Mouse (Mus musculus): ENCODE data around the gene Lamc3. TPM values are rescaled to one million over a fixed set of nuclear protein-coding genes. Genes with fewer than 3 reads are reported as not detected.

Lamc3 gene
- polyA plus RNA-seq (2015; fragmentation: Nextera tagmentation; extraction: Ambion mirVana) = 1.2 and 1.6 TPM in 2 replicates

GRCm38 (mm10) chr2:31887030-31887429 lies at the start of gene Lamc3:
Lamc3 (plus strand) TSS chr2:31887291.
- no peak for ATAC-seq (ENCODE audit: borderline replicate concordance, extremely low read depth, low FRiP score, low TSS enrichment)
- no peak within 1 kb of the TSS for H3K9ac ChIP-seq
- H3K4me3 ChIP-seq = peak within 1 kb of the TSS; percentile 20
- no peak within 1 kb of the TSS for H3K27ac ChIP-seq
- 7% methylated on average over 26 of the region's 26 CpGs for WGBS
- H3K4me2 ChIP-seq = peak within 1 kb of the TSS; percentile 47
- H3K27me3 ChIP-seq = peaks cover 71% of the 10 kb centered on the region
- no peaks in the 10 kb centered on the region for H3K9me3 ChIP-seq
- no peaks in the 10 kb centered on the region for H3K36me3 ChIP-seq
- no peaks in the 10 kb centered on the region for H3K4me1 ChIP-seq

GRCm38 (mm10) chr2:31838868-31839267 lies 48.2 kb upstream of the Lamc3 start:
- no peak overlapping the region for H3K27ac ChIP-seq
- 57% methylated on average over 1 of the region's 1 CpGs for WGBS
- H3K9me3 ChIP-seq = no peaks in the 10 kb centered on the region
- no peaks in the 10 kb centered on the region for H3K36me3 ChIP-seq
- no peak overlapping the region for H3K4me2 ChIP-seq
- no peaks in the 10 kb centered on the region for H3K4me1 ChIP-seq
- no peak overlapping the region for H3K4me3 ChIP-seq
- H3K27me3 ChIP-seq = peaks cover 43% of the 10 kb centered on the region
- no peak for ATAC-seq (ENCODE audit: borderline replicate concordance, extremely low read depth, low FRiP score, low TSS enrichment)
- no peak overlapping the region for H3K9ac ChIP-seq

DNA sequence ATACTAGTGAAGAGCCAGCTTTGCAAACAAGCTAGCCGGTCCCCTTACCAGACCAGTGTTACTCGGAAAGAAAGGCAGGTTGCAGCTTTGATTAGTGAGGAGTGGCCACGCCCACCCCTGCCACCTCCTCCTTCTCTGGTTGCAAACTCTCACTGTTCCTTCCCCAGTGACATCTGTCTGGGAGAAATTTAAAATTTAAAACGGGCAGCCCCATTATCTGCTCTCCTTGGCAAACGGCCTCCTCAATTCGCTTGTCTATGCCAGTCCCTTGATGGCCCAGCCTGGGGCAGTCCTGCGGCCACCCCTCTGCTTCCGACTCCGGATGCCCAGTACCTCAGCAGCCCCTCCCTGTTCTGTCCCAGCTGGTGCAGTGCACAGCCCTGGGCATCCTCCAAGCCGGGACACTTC lies 42.4 kb upstream of the Lamc3 start:
- WGBS = 6% methylated on average over 10 of the region's 10 CpGs
- ATAC-seq (ENCODE audit: borderline replicate concordance, extremely low read depth, low FRiP score, low TSS enrichment) = no peak
- Histone ChIP-seq H3K4me1 (peaks cover 17% of the 10 kb centered on the region), H3K4me2 (no peak overlapping the region), H3K9ac (no peak overlapping the region), H3K36me3 (no peaks in the 10 kb centered on the region), H3K27me3 (peaks cover 75% of the 10 kb centered on the region), H3K4me3 (no peak overlapping the region), H3K27ac (no peak overlapping the region), H3K9me3 (no peaks in the 10 kb centered on the region)

GRCm38 (mm10) chr2:31845512-31845895 lies 41.6 kb upstream of the Lamc3 start:
- H3K4me3 ChIP-seq = peak overlapping the region; percentile 51
- H3K27ac ChIP-seq = no peak overlapping the region
- H3K27me3 ChIP-seq = peaks cover 70% of the 10 kb centered on the region
- no peaks in the 10 kb centered on the region for H3K9me3 ChIP-seq
- H3K9ac ChIP-seq = peak overlapping the region; percentile 27
- 3% methylated on average over 26 of the region's 26 CpGs for WGBS
- ATAC-seq (ENCODE audit: borderline replicate concordance, extremely low read depth, low FRiP score, low TSS enrichment) = no peak
- no peaks in the 10 kb centered on the region for H3K36me3 ChIP-seq
- H3K4me2 ChIP-seq = peak overlapping the region; percentile 98
- peaks cover 17% of the 10 kb centered on the region for H3K4me1 ChIP-seq

DNA sequence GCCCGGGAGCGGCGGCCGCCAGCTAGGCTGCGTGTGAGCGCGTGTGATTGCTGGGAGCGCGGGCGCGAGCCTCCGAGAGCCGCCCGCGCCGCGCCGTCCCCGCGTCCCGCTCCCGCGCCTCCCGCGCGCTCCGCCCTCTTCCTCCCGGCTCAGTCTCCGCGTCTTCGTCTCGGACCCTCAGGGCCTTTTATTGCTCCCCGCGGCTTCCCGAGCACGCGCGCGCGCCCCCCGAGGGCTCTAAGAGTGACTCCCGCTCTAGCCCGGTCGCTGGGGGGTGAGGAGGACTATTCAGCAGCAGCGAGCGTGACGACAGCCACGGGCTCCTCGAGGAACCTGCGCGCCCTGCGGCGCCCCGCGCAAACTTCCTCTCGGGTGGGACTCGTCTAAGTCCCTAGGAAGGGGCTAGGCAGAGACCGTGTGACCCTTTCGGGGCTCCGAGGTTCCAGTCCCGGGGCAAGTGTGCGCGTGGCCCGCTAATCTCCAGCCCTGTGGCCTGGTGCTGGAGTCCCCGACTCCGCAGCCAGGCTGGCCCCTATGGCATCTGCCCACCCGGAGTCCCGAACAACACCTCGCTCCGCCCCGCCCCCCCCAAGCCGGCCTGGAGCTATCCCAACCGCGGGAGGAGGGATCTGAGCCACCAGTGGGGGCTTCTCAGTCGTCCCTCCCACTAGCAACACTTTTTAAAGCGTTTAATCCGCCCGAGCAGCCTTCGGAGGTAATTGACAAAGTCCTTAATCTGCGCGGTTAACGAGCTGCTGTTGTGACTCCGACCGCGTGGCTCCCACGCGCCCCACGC lies 41.0 kb upstream of the Lamc3 start, which contains the start of gene Fibcd1:
TSS of gene Fibcd1 (minus strand) at position 110 of the 796 bp plus-strand sequence.
- under 1% methylated on average over 86 of the region's 88 CpGs for WGBS
- H3K27me3 ChIP-seq = peaks cover 64% of the 10 kb centered on the region
- peak; percentile 24; the same call in 1 of the 2 replicates for ATAC-seq (ENCODE audit: borderline replicate concordance, extremely low read depth, low FRiP score, low TSS enrichment)

DNA sequence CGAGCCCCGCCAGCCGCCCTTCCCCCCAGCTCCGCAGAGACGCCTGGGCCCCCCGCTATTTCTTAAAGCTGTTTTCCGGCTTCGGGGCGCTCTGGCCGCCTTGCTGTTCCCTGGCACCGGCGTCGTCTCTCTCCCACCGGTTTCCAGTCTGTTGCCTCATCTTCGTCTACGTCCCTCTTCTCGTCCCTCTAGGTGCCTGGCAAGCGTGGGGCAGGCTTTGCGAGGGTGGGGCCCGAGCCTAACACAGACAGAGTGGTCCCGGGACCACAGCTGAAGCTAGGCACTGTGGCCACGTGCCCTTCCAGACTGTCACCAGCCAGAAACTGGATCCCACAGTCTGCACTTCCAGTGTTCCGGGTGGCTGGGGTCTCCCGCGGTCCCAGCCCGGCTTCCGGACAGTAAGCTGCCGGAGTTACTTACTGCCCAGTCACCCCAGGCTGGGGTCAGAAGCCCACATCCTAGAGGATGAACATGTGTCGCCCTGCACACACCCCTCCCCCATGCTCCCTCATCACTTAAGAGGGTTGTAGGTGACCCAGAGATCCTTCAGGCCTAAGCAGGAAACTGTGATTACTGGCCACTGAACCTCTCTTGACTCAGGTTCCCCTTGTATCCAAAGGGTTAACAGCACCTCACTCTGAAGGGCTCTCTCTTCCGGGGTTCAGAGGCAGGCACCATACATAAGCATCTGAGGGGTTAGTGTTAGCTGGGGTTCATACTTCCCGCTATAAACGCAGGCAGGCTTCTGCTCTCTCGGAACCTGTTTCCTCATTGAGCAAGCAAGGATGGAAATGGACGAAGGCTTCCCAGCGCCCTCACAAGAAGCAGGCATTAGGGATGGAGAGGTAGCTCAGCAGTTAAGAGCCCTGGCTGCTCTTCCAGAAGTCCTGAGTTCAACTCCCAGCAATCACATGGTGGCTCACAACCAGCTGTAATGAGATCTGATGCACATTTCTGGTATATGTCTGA lies 40.1 kb upstream of the Lamc3 start:
- Histone ChIP-seq H3K4me1 (peaks cover 17% of the 10 kb centered on the region), H3K27me3 (peaks cover 62% of the 10 kb centered on the region), H3K9ac (no peak overlapping the region), H3K9me3 (no peaks in the 10 kb centered on the region), H3K36me3 (no peaks in the 10 kb centered on the region), H3K4me3 (peak overlapping the region; percentile 51), H3K4me2 (peak overlapping the region; percentile 98), H3K27ac (no peak overlapping the region)
- 2% methylated on average over 35 of the region's 35 CpGs for WGBS
- no peak for ATAC-seq (ENCODE audit: borderline replicate concordance, extremely low read depth, low FRiP score, low TSS enrichment)

More for the DNA sequence above, 41.0 kb upstream of the Lamc3 start, which contains the start of gene Fibcd1:
- peak within 1 kb of the TSS; percentile 51 for H3K4me3 ChIP-seq
- peak within 1 kb of the TSS; percentile 27 for H3K9ac ChIP-seq
- no peaks in the 10 kb centered on the region for H3K9me3 ChIP-seq
- H3K4me2 ChIP-seq = peak within 1 kb of the TSS; percentile 98
- no peaks in the 10 kb centered on the region for H3K36me3 ChIP-seq
- H3K27ac ChIP-seq = no peak within 1 kb of the TSS
- peaks cover 17% of the 10 kb centered on the region for H3K4me1 ChIP-seq

DNA sequence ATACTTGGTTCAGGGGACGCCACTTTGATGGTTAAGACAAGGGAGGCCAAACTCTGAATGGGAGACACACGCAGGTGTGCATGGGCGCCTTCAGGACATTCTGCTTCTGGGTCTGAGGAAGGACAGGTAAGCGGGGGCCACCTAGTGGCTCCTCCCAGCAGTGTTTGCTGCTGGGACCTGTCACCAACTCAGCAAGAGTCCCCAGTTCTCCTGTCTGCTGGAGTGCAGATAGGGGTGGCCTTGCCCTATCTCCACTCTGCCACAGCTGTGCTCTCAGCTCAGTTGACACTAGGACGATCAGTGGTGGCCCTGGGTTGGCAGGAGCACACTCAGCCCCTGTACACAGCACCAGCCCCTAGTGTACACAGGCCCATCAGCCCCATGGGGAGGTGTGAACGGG lies 39.2 kb upstream of the Lamc3 start:
- H3K4me2 ChIP-seq = no peak overlapping the region
- H3K9ac ChIP-seq = no peak overlapping the region
- no peaks in the 10 kb centered on the region for H3K36me3 ChIP-seq
- 9% methylated on average over 6 of the region's 6 CpGs for WGBS
- ATAC-seq (ENCODE audit: borderline replicate concordance, extremely low read depth, low FRiP score, low TSS enrichment) = no peak
- peaks cover 57% of the 10 kb centered on the region for H3K27me3 ChIP-seq
- no peaks in the 10 kb centered on the region for H3K9me3 ChIP-seq
- H3K4me3 ChIP-seq = no peak overlapping the region
- peaks cover 17% of the 10 kb centered on the region for H3K4me1 ChIP-seq
- no peak overlapping the region for H3K27ac ChIP-seq

GRCm38 (mm10) chr2:31850141-31850540 lies 37.0 kb upstream of the Lamc3 start:
- H3K27me3 ChIP-seq = peaks cover 37% of the 10 kb centered on the region
- no peak overlapping the region for H3K9ac ChIP-seq
- H3K4me3 ChIP-seq = no peak overlapping the region
- no peak for ATAC-seq (ENCODE audit: borderline replicate concordance, extremely low read depth, low FRiP score, low TSS enrichment)
- peaks cover 26% of the 10 kb centered on the region for H3K4me1 ChIP-seq
- WGBS = 22% methylated on average over 12 of the region's 12 CpGs
- no peak overlapping the region for H3K4me2 ChIP-seq
- no peaks in the 10 kb centered on the region for H3K36me3 ChIP-seq
- H3K9me3 ChIP-seq = no peaks in the 10 kb centered on the region
- no peak overlapping the region for H3K27ac ChIP-seq

GRCm38 (mm10) chr2:31855991-31856390 lies 31.1 kb upstream of the Lamc3 start:
- peaks cover 19% of the 10 kb centered on the region; the same call in 1 of the 2 replicates for H3K27me3 ChIP-seq
- H3K4me2 ChIP-seq = no peak overlapping the region
- ATAC-seq (ENCODE audit: borderline replicate concordance, extremely low read depth, low FRiP score, low TSS enrichment) = no peak
- no peaks in the 10 kb centered on the region for H3K36me3 ChIP-seq
- H3K4me1 ChIP-seq = peaks cover 19% of the 10 kb centered on the region
- no peak overlapping the region for H3K4me3 ChIP-seq
- no peak overlapping the region for H3K9ac ChIP-seq
- no peaks in the 10 kb centered on the region for H3K9me3 ChIP-seq
- 75% methylated on average over 8 of the region's 8 CpGs for WGBS
- no peak overlapping the region for H3K27ac ChIP-seq

DNA sequence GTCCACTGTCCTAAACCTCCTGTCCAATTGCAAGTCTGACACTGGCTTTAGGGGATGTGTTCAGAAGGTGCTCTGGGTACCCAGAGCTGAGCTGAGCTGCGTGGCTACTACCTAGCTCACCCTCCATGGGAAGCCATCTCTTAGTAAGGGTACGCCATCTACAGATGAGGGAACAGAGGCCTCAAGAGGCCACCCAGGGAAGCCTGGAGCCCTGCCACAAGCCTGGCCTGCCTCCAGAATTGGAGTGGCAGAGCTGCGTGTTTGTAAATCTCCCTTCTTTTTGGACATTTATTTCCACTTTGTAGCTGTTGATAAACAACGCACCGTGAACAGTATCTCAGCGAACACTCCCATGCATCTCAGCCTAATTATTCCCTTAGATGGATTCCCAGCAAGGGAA lies 29.9 kb upstream of the Lamc3 start:
- no peaks in the 10 kb centered on the region for H3K9me3 ChIP-seq
- no peak overlapping the region for H3K4me3 ChIP-seq
- H3K27ac ChIP-seq = no peak overlapping the region
- H3K36me3 ChIP-seq = no peaks in the 10 kb centered on the region
- no peak overlapping the region for H3K9ac ChIP-seq
- H3K27me3 ChIP-seq = peaks cover 14% of the 10 kb centered on the region; the same call in 1 of the 2 replicates
- H3K4me2 ChIP-seq = no peak overlapping the region
- no peak for ATAC-seq (ENCODE audit: borderline replicate concordance, extremely low read depth, low FRiP score, low TSS enrichment)
- WGBS = 53% methylated on average over 6 of the region's 6 CpGs
- peaks cover 19% of the 10 kb centered on the region for H3K4me1 ChIP-seq

DNA sequence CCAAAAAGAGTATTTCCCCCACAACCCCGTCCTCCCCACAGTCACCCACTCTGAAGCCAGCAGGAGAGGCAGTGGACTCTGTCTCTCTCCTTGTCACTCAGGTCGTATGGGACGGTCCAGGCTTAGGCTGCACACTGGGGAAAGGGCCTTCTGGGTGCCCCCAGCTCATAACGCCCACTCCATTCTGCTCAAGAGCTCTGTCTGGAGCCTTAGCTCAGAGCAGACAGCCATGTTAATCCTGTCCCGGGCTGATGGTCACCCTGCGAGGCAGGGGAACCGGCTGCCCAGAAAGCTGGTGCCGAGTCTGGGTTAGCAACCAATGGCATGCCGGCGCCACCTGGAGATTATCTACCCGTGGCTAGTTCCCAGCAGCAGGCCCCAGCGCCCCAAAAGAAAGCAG lies 28.6 kb upstream of the Lamc3 start:
- H3K27ac ChIP-seq = no peak overlapping the region
- H3K27me3 ChIP-seq = peaks cover 14% of the 10 kb centered on the region; the same call in 1 of the 2 replicates
- H3K9me3 ChIP-seq = no peaks in the 10 kb centered on the region
- no peak overlapping the region for H3K4me2 ChIP-seq
- H3K36me3 ChIP-seq = no peaks in the 10 kb centered on the region
- WGBS = 32% methylated on average over 12 of the region's 12 CpGs
- H3K4me1 ChIP-seq = peaks cover 19% of the 10 kb centered on the region
- H3K4me3 ChIP-seq = no peak overlapping the region
- ATAC-seq (ENCODE audit: borderline replicate concordance, extremely low read depth, low FRiP score, low TSS enrichment) = no peak
- no peak overlapping the region for H3K9ac ChIP-seq
